Mouse (Mus musculus) MEL (cell line): Measurements from ENCODE around the gene Tmem203. TPM values are rescaled to one million over a fixed set of nuclear protein-coding genes. Genes with fewer than 3 reads are reported as not detected.

Experiments
- DNase-seq: peaks from one replicate; pipeline ENCODE4 v3.0.0; 2011; ENCODE audit warnings: low read depth, low spot score
- H3K27ac ChIP-seq: 2 replicates; pipeline ENCODE4 v1.5.1; 2012; ENCODE audit warnings: low read depth, mild to moderate bottlenecking, control low read depth, low read length, moderate library complexity; ENCODE audit not compliant: control insufficient read depth
- H3K27me3 ChIP-seq, 2 experiments: fragments of 150-350 bp in 1 of 2; sonication (generic) in 1 of 2; 2 replicates each; pipeline ENCODE4 v1.6.1; 2012; ENCODE audit warnings: low read length in 2 of 2, mild to moderate bottlenecking in 2 of 2, improper control_type of control experiment in 1 of 2, moderate library complexity in 1 of 2; ENCODE audit not compliant: insufficient read depth in 2 of 2, control insufficient read depth in 1 of 2
- H3K36me3 ChIP-seq, 2 experiments: 2 replicates each; pipeline ENCODE4 v1.6.1; 2012 to 2014; ENCODE audit warnings: low read length in 2 of 2, improper control_type of control experiment in 1 of 2, inconsistent platforms in 1 of 2, mild to moderate bottlenecking in 1 of 2; ENCODE audit not compliant: insufficient read depth in 2 of 2, control insufficient read depth in 1 of 2
- H3K4me1 ChIP-seq, 2 experiments: fragments of 150-350 bp in 1 of 2; sonication (generic) in 1 of 2; 2 replicates each; pipeline ENCODE4 v1.6.1; 2012; ENCODE audit warnings: low read length in 2 of 2, improper control_type of control experiment in 1 of 2, mild to moderate bottlenecking in 1 of 2; ENCODE audit not compliant: insufficient read depth in 2 of 2, control insufficient read depth in 1 of 2
- H3K4me3 ChIP-seq, 2 experiments: fragments of 150-350 bp in 1 of 2; sonication (generic) in 1 of 2; 2 replicates each; pipeline ENCODE4 v1.5.1; 2012; ENCODE audit warnings: low read depth in 2 of 2, low read length in 2 of 2, mild to moderate bottlenecking in 2 of 2, moderate library complexity in 2 of 2, control low read depth in 1 of 2, improper control_type of control experiment in 1 of 2; ENCODE audit not compliant: control insufficient read depth in 1 of 2, insufficient read depth in 1 of 2
- H3K79me2 ChIP-seq: 2 replicates; pipeline ENCODE4 v1.6.1; 2012; ENCODE audit warnings: mild to moderate bottlenecking, low read length, moderate library complexity; ENCODE audit not compliant: control insufficient read depth, poor library complexity, insufficient read depth
- H3K9ac ChIP-seq: 2 replicates; pipeline ENCODE4 v1.6.1; 2012; ENCODE audit warnings: low read depth, mild to moderate bottlenecking, control low read depth, low read length, moderate library complexity; ENCODE audit not compliant: control insufficient read depth, poor library complexity, severe bottlenecking
- H3K9me3 ChIP-seq: fragments of 150-350 bp; sonication (generic); replicated peaks from 2 replicates; pipeline ENCODE4 v1.6.1; 2012; ENCODE audit warnings: mild to moderate bottlenecking, low read length, improper control_type of control experiment, moderate library complexity; ENCODE audit not compliant: insufficient read depth
- BHLHE40 ChIP-seq: IDR thresholded peaks from 2 replicates; pipeline ENCODE4 v1.6.1; 2012; ENCODE audit warnings: low read depth, mild to moderate bottlenecking, inconsistent platforms, low read length, improper control_type of control experiment, borderline replicate concordance
- CHD1 ChIP-seq: IDR thresholded peaks from 2 replicates; pipeline ENCODE4 v1.6.1; 2012; ENCODE audit warnings: low read depth, mild to moderate bottlenecking, inconsistent platforms, low read length, improper control_type of control experiment
- CTCF ChIP-seq, 3 experiments: IDR thresholded peaks in 2 of 3; conservative IDR thresholded peaks in 1 of 3; 2 replicates each; pipeline ENCODE4 v1.5.1; 2011 to 2012; ENCODE audit warnings: low read length in 3 of 3, low read depth in 2 of 3, mild to moderate bottlenecking in 2 of 3, improper control_type of control experiment in 1 of 3, inconsistent platforms in 1 of 3, mixed read lengths in 1 of 3, moderate library complexity in 1 of 3; ENCODE audit not compliant: control insufficient read depth in 1 of 3, insufficient read depth in 1 of 3, poor library complexity in 1 of 3, severe bottlenecking in 1 of 3
- E2F4 ChIP-seq: IDR thresholded peaks from 2 replicates; pipeline ENCODE4 v1.6.1; 2011; ENCODE audit warnings: low read depth, low read length, improper control_type of control experiment, borderline replicate concordance
- ETS1 ChIP-seq: IDR thresholded peaks from 2 replicates; pipeline ENCODE4 v1.6.1; 2012; ENCODE audit warnings: low read depth, mild to moderate bottlenecking, inconsistent platforms, low read length, improper control_type of control experiment, moderate library complexity
- GABPA ChIP-seq: IDR thresholded peaks from 2 replicates; pipeline ENCODE4 v1.6.1; 2012; ENCODE audit warnings: low read depth, mild to moderate bottlenecking, inconsistent platforms, low read length, improper control_type of control experiment, moderate library complexity
- GATA1 ChIP-seq: IDR thresholded peaks from 2 replicates; pipeline ENCODE4 v1.6.1; 2011; ENCODE audit warnings: low read depth, low read length, improper control_type of control experiment
- KAT2A ChIP-seq: conservative IDR thresholded peaks from 2 replicates; pipeline ENCODE4 v1.6.1; 2012; ENCODE audit warnings: low read depth, low read length, improper control_type of control experiment, inconsistent platforms
- MAX ChIP-seq: IDR thresholded peaks from 2 replicates; pipeline ENCODE4 v1.6.1; 2011; ENCODE audit warnings: low read length, improper control_type of control experiment
- NELFE ChIP-seq: IDR thresholded peaks from 2 replicates; pipeline ENCODE4 v1.6.1; 2011; ENCODE audit warnings: low read depth, low read length, improper control_type of control experiment
- POLR2A ChIP-seq, 2 experiments: IDR thresholded peaks; 2 replicates each; pipeline ENCODE4 v1.6.1; 2011 to 2012; ENCODE audit warnings: low read length in 2 of 2, mild to moderate bottlenecking in 2 of 2, control low read depth in 1 of 2, improper control_type of control experiment in 1 of 2, low read depth in 1 of 2, moderate library complexity in 1 of 2; ENCODE audit not compliant: control insufficient read depth in 1 of 2, insufficient read depth in 1 of 2, poor library complexity in 1 of 2
- POLR2AphosphoS2 ChIP-seq: IDR thresholded peaks from 2 replicates; pipeline ENCODE4 v1.6.1; 2011; ENCODE audit warnings: low read length, improper control_type of control experiment
- RAD21 ChIP-seq: IDR thresholded peaks from 2 replicates; pipeline ENCODE4 v1.6.1; 2011; ENCODE audit warnings: mild to moderate bottlenecking, low read depth, low read length, improper control_type of control experiment
- RCOR1 ChIP-seq: IDR thresholded peaks from 2 replicates; pipeline ENCODE4 v1.6.1; 2012; ENCODE audit warnings: low read depth, mild to moderate bottlenecking, inconsistent platforms, low read length, improper control_type of control experiment
- SIN3A ChIP-seq: IDR thresholded peaks from 2 replicates; pipeline ENCODE4 v1.6.1; 2012; ENCODE audit warnings: low read length, improper control_type of control experiment, inconsistent platforms
- SMC3 ChIP-seq: IDR thresholded peaks from 2 replicates; pipeline ENCODE4 v1.6.1; 2011; ENCODE audit warnings: low read depth, low read length, improper control_type of control experiment
- TBP ChIP-seq: IDR thresholded peaks from 2 replicates; pipeline ENCODE4 v1.8.0; 2011; ENCODE audit warnings: low read depth, low read length, improper control_type of control experiment
- ZC3H11A ChIP-seq: IDR thresholded peaks from 2 replicates; pipeline ENCODE4 v1.6.1; 2012; ENCODE audit warnings: low read depth, mild to moderate bottlenecking, inconsistent platforms, low read length, improper control_type of control experiment
- ZMIZ1 ChIP-seq: IDR thresholded peaks from 2 replicates; pipeline ENCODE4 v1.6.1; 2012; ENCODE audit warnings: low read depth, mild to moderate bottlenecking, inconsistent platforms, low read length, improper control_type of control experiment, moderate library complexity
- ZNF384 ChIP-seq: IDR thresholded peaks from 2 replicates; pipeline ENCODE4 v1.6.1; 2012; ENCODE audit warnings: low read depth, mild to moderate bottlenecking, inconsistent platforms, low read length, improper control_type of control experiment
- polyA plus RNA-seq, 2 experiments: library from polyadenylated mRNA; stranded (reverse) in 1 of 2; unstranded in 1 of 2; fragments of >175 nt in 1 of 2; fragments of >200 nt in 1 of 2; gene quantifications; 2 replicates each; pipeline versions ENCODE4 v1.2.1 to v1.2.4; 2012; ENCODE audit warnings: low replicate concordance in 2 of 2, low read depth in 1 of 2; ENCODE audit not compliant: insufficient read length in 2 of 2, insufficient read depth in 1 of 2, missing spikeins in 1 of 2
- total RNA-seq: library from RNA; depleted of rRNA; stranded (reverse); fragments of 300-350 nt; gene quantifications from 2 replicates; pipeline ENCODE4 v1.2.3, GENCODE M21; 2012

Tmem203 gene
- total and polyA plus RNA-seq, 3 experiments = 8.4 to 17.0 TPM; not detected in 1

DNA sequence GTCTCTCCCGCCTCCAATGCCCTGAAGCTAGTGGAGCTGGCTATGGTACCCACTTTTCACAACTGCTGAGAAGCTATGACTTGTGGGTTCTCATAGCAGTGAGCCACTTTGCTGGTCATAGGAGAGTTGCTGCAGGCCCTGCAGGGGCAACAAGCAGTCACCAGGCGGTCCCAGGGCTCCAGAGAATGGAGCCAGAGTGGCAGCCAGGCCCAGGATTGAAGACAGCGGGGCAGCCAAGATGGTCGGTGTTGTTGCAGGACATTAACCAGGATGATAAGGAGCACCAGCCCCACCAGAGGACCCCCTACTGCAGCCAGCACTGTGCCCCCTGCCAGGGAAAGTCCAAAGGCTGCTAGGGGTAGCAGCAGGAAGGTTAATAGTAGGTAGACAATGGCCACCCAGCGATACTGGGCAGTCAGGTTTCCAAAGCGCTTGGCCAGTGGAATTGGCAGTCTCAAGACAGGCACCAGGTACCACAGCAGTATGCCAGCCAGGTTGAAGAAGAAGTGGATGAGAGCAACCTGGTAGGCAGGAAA is 26.2 kb upstream of the Tmem203 start:
- H3K36me3 ChIP-seq = peaks cover 0 to 14% of the 10 kb centered on the region in 2 experiments; a peak in 2 of 4 replicates
- no peak for DNase-seq
- TF ChIP-seq GATA1 (no peak), MAX (no peak)
- H3K4me1 ChIP-seq = peaks cover 12 to 31% of the 10 kb centered on the region in 2 experiments; a peak in 3 of 4 replicates
- H3K4me3 ChIP-seq = peak overlapping the region; percentile 3 to 50; a peak in 3 of 4 replicates
- H3K9me3 ChIP-seq = no peaks in the 10 kb centered on the region
- H3K27ac ChIP-seq = peak overlapping the region; percentile 12
- peaks cover 7% of the 10 kb centered on the region for H3K79me2 ChIP-seq
- H3K27me3 ChIP-seq = no peaks in the 10 kb centered on the region
- H3K9ac ChIP-seq = peak overlapping the region; percentile 49

DNA sequence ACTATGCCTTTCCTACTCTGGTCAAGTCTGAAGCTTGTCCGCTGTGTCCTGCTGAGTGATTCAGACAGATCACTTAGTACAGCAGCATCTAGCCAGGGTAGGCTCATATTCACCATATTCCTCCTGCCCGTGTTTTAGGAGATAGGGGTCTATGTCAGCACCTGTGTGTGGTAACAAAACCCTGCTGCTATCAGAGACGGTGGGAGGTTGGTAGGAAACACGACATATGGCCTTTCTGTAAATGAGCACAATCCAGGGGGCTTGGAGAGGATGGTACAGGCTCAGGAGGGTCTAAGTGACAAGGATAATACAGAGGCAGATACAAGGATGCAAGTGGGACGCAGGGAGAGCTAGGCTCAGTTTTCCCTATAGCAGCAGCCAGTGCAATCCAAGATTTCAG is 25.7 kb upstream of the Tmem203 start:
- Histone ChIP-seq H3K27ac (no peak overlapping the region), H3K4me3 (no peak overlapping the region), H3K36me3 (peaks cover 0 to 14% of the 10 kb centered on the region in 2 experiments; a peak in 2 of 4 replicates), H3K79me2 (peaks cover 4% of the 10 kb centered on the region; the same call in 1 of the 2 replicates), H3K27me3 (no peaks in the 10 kb centered on the region), H3K9ac (no peak overlapping the region), H3K9me3 (no peaks in the 10 kb centered on the region), H3K4me1 (peaks cover 12 to 35% of the 10 kb centered on the region in 2 experiments)
- no peak for DNase-seq
- TF ChIP-seq CHD1 (no peak), ETS1 (no peak), KAT2A (no peak), ZMIZ1 (no peak), BHLHE40 (no peak), SIN3A (no peak), GABPA (no peak), SMC3 (no peak)

DNA sequence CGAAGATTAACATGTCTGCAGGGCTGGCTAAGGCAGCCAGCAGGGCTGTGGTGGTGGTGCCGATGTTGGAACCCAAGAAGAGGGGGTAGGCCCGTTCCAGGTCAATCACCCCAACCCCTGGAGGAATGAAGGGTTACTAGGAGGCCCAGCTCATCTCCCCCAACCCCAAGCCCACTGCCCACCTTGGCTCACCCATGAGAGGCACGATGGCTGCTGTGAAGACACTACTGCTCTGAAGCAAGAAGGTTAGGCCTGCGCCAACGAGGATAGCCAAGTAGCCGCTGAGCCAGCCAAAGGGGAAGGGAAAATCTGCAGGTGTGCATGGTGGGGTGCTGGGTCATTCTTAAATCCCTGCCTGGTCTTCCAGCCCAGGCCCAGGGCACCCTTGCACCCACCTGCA is 24.7 kb upstream of the Tmem203 start:
- Histone ChIP-seq H3K36me3 (peaks cover 0 to 12% of the 10 kb centered on the region in 2 experiments; a peak in 2 of 4 replicates), H3K79me2 (no peaks in the 10 kb centered on the region; the same call in 1 of the 2 replicates), H3K27ac (no peak overlapping the region), H3K4me1 (peaks cover 11 to 32% of the 10 kb centered on the region in 2 experiments), H3K9ac (no peak overlapping the region), H3K9me3 (no peaks in the 10 kb centered on the region), H3K27me3 (no peaks in the 10 kb centered on the region), H3K4me3 (no peak overlapping the region)
- DNase-seq = no peak
- TF ChIP-seq CHD1 (no peak), POLR2A (IDR thresholded peaks at IDR 0.05; ENCODE audit: control insufficient read depth in 1 of 2, insufficient read depth in 1 of 2, low read depth in 1 of 2, low read length in 2 of 2, poor library complexity in 1 of 2) (no peak), RCOR1 (no peak), SMC3 (no peak), ETS1 (no peak), E2F4 (no peak), ZC3H11A (no peak), GATA1 (no peak), ZMIZ1 (no peak), KAT2A (no peak), POLR2AphosphoS2 (no peak), ZNF384 (no peak), RAD21 (no peak), TBP (no peak), CTCF (IDR thresholded peaks at IDR 0.05 in 2 of 3, conservative IDR thresholded peaks at IDR 0.05 in 1 of 3; ENCODE audit: control insufficient read depth in 1 of 3, insufficient read depth in 1 of 3, low read depth in 2 of 3, low read length in 3 of 3, poor library complexity in 1 of 3, severe bottlenecking in 1 of 3) (no peak), NELFE (no peak), SIN3A (no peak)
